Mouse (Mus musculus) thymus, adult 2 months (tissue): ENCODE measurements around the gene Asic1. TPM values are rescaled to one million over a fixed set of nuclear protein-coding genes. Genes with fewer than 3 reads are reported as not detected.

ENCODE experiments used
- DNase-seq: peaks from one replicate; pipeline ENCODE4 v3.0.0; 2021
- H3K27ac ChIP-seq: fragments of 200-500 bp; 2 replicates; pipeline ENCODE4 v1.5.1; 2012; ENCODE audit warnings: low read length, control low read depth; ENCODE audit not compliant: control insufficient read depth, insufficient read depth
- H3K27me3 ChIP-seq: fragments of 200-500 bp; 2 replicates; pipeline ENCODE4 v1.6.1; 2012; ENCODE audit warnings: mild to moderate bottlenecking, low read length, moderate library complexity, mixed read lengths; ENCODE audit not compliant: control insufficient read depth, insufficient read depth
- H3K36me3 ChIP-seq: fragments of 200-500 bp; 2 replicates; pipeline ENCODE4 v1.6.1; 2012; ENCODE audit warnings: mild to moderate bottlenecking, low read length, moderate library complexity; ENCODE audit not compliant: control insufficient read depth, insufficient read depth
- H3K4me1 ChIP-seq: fragments of 200-500 bp; replicated peaks from 2 replicates; pipeline ENCODE4 v1.6.1; 2012; ENCODE audit warnings: low read length; ENCODE audit not compliant: control insufficient read depth, insufficient read depth
- H3K4me3 ChIP-seq: fragments of 200-500 bp; 2 replicates; pipeline ENCODE4 v1.5.1; 2012; ENCODE audit warnings: mild to moderate bottlenecking, low read length, control low read depth, moderate library complexity; ENCODE audit not compliant: control insufficient read depth, insufficient read depth
- CTCF ChIP-seq: fragments of 200-500 bp; IDR thresholded peaks from 2 replicates; pipeline ENCODE4 v1.5.1; 2012; ENCODE audit warnings: mild to moderate bottlenecking, control low read depth, low read length, moderate library complexity, borderline replicate concordance; ENCODE audit not compliant: control insufficient read depth, poor library complexity, insufficient read depth; ENCODE audit errors: extremely low read depth
- POLR2A ChIP-seq: fragments of 200-500 bp; IDR thresholded peaks from 2 replicates; pipeline ENCODE4 v1.6.1; 2012; ENCODE audit warnings: mild to moderate bottlenecking, low read length, control low read depth, moderate library complexity; ENCODE audit not compliant: control insufficient read depth, poor library complexity, insufficient read depth; ENCODE audit errors: extremely low read depth
- WGBS: fragments of 180-500 bp; shearing (Covaris S2); methylation state at CpG from one replicate; pipeline ENCODE4 v1.1.7; 2018; 5-methylcytosine and 5-hydroxymethylcytosine counted together
- polyA plus RNA-seq: library from polyadenylated mRNA; depleted of rRNA; stranded (reverse); fragments of >200 nt; gene quantifications from 2 replicates; pipeline ENCODE4 v1.2.3, GENCODE M21; 2012

The Asic1 gene
- polyA plus RNA-seq, 1 experiment, result 0.13 TPM

DNA sequence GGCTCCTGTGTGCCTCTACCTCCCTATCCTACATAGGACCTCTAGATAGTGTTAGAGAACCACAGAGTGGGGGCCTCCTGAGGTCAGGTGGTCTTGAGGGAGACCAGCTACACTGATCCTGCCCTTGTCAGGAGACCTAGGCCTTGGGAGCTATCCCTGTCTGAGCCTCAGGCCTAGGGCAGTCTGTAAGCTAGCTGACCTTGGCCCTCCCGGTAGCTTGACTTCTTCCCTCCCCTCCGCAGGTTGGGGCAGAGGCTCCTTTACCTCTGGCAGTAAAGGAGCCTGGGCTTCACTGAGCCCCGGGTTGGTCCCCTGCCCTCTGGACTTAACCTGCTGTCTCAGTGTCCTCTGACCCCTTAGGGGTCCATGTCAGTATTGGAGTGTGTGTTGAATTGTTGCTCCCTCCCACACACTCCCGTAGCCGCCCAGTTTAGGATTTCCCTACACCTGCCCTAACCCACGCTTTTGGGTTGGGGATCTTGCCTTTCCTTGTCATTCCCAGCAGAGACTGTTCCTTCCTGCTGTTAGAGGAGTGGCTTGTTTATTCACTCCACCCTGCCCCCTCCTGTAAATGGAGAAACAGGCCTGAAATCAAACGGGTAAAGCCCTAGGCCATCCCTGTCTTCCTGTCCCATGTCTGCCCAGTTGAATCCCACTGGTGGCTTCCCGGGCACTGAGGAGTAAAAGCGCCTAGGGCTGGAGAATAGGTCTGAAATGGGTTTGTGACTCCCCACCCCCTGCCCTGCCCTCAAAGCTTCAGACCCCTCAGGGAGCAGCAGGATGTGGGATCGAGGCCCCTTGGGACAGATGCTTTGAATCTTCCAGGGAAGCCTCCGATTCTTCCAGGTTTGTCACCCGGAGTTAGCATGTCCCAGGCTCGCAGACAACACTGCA lies 42.7 kb downstream of the Asic1 start:
- TF ChIP-seq CTCF, result no peak
- no peak for TF ChIP-seq POLR2A
- WGBS, result 92% methylated on average over 13 of the region's 13 CpGs
- no peak for DNase-seq
- Histone ChIP-seq H3K27ac (no peak overlapping the region), H3K27me3 (no peaks in the 10 kb centered on the region), H3K4me1 (peaks cover 6% of the 10 kb centered on the region), H3K4me3 (no peak overlapping the region), H3K36me3 (peaks cover 48% of the 10 kb centered on the region)

DNA sequence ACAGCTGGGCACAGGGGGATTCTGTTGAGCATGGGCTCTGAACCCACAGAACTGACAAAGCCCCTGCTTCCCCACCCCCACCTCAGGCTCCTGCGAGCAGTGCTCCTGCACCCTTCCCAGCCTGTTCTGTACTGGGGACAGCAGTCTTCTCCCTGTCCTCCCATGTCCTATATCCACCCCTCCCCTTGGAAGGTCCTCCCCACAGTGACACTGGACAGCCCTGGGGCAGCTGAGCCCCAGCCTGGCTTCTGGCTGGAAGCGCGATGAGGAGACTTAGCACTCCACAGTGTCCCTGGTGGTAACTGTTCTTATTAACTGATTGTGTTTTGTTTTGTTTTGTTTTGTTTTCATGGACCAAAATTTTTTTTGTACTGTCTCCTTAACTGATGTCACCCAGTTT lies 43.4 kb downstream of the Asic1 start:
- H3K27ac ChIP-seq, result no peak overlapping the region
- no peak for DNase-seq
- TF ChIP-seq POLR2A (no peak), CTCF (no peak)

DNA sequence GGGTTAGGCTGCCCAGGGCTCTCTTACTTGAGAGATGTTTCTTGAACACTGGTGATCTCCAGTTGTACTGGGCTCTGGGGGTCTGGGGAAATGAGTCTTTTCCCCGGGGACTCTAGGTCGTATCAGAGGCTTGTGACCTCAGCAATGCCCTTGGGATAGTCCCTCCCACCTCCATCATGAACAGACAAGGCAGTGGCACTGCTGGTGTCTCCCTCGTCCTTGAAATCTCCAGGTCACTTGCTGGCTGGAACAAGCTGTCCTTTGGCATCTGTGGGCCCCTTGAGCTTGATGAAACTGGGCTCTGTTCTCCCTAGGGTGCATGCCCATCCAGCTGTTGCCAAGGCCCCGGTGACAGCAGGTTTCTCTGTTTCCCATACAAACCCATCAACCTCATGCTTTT lies 44.0 kb downstream of the Asic1 start:
- Histone ChIP-seq H3K4me1 (peaks cover 6% of the 10 kb centered on the region), H3K4me3 (no peak overlapping the region), H3K27me3 (no peaks in the 10 kb centered on the region), H3K27ac (no peak overlapping the region), H3K36me3 (peaks cover 35% of the 10 kb centered on the region)
- DNase-seq, result no peak
- TF ChIP-seq POLR2A, result no peak
- TF ChIP-seq CTCF, result no peak
- WGBS, result 86% methylated on average over 4 of the region's 4 CpGs

More for the DNA sequence above, 43.4 kb downstream of the Asic1 start:
- H3K27me3 ChIP-seq, result no peaks in the 10 kb centered on the region
- no peak overlapping the region for H3K4me3 ChIP-seq
- peaks cover 6% of the 10 kb centered on the region for H3K4me1 ChIP-seq
- 98% methylated on average over 3 of the region's 3 CpGs for WGBS
- peaks cover 41% of the 10 kb centered on the region for H3K36me3 ChIP-seq

DNA sequence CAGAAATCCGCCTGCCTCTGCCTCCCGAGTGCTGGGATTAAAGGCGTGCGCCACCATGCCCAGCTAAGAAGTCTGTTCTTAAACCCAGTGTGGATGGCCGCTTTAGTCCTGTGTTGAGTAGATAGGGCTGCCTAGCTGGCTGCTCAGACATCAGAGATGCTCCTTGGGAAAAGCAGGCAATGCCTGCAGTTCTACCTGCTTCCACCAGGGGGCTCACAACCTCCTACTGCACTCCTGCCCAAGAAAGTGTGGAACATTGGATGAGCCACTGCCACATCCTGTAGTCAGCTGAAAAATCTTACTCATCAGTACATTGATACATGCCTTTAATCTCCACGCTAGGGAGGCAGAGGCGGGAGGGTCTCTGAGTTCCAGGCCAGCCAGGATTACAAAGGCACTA lies 44.7 kb downstream of the Asic1 start:
- 70% methylated on average over 7 of the region's 7 CpGs for WGBS
- peak; percentile 72 for DNase-seq

DNA sequence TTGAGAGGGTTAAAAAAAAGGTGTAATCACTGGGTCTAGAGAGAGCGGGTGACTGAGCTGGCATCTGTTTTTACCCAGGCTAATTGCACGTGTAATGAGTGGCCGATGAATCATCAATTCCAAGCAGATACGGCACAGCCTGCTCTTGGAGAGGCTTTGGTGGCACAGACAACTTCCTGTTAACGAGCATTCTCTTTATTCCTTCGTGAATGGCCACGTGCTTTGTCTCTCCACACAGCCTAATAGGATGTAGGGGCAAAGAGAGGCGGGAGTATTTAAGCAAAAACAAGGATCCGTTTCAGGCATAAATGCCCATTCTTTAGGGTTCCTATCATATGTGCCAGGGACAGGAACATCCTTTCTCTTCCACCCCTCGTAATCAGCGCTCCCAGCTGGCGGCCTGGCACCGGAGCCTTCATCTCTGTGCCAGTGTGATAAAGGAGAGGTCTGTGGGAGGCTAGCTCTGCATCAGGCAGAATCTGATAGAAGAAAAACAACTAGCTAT lies 45.2 kb downstream of the Asic1 start:
- no peaks in the 10 kb centered on the region for H3K27me3 ChIP-seq
- no peak for TF ChIP-seq POLR2A
- no peak for TF ChIP-seq CTCF
- H3K4me3 ChIP-seq, result no peak overlapping the region
- H3K4me1 ChIP-seq, result peaks cover 6% of the 10 kb centered on the region
- DNase-seq, result no peak
- 93% methylated on average over 13 of the region's 13 CpGs for WGBS
- no peak overlapping the region for H3K27ac ChIP-seq
- H3K36me3 ChIP-seq, result peaks cover 24% of the 10 kb centered on the region

More for the DNA sequence above, 44.7 kb downstream of the Asic1 start:
- no peak for TF ChIP-seq POLR2A
- TF ChIP-seq CTCF, result peak; percentile 78; the same call in 1 of the 2 replicates
- Histone ChIP-seq H3K4me3 (no peak overlapping the region), H3K36me3 (peaks cover 29% of the 10 kb centered on the region), H3K27ac (no peak overlapping the region), H3K4me1 (peaks cover 6% of the 10 kb centered on the region), H3K27me3 (no peaks in the 10 kb centered on the region)

DNA sequence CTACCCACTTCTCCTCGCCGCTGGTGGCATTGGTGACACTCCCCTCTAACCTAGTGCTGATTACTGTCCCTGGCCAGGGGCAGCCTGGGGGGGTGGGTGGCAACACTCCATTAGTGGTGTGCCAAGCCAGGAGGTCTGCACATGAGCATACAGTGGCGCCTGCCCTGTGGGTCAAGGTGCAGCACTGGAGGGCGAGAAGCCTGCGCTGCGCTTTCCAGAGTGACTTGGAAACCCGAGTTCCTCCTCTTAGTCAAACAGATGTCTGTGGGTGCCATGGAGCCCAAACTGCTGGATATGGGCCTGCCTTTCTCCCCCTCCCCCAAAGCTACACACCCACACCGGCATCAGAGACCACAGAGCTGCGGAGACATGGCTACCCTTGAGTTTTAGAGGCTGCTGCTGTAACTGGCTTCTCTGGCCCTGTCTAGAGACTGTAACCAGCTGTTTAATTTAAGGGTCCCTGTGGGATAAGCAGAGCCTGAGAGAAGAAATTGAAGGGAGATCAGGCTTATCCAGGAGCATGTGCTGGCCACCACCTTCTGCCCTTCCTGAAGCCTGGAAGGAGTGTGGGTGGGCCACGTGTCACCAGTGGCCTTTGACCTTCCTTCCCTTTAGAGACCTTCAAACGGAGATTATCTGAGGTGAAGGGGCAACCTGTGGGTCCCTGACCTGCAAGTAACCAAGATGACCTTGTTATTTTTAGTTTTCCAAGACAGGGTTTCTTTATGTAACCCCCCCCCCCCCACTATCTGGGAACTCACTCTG lies 46.0 kb downstream of the Asic1 start:
- peaks cover 6% of the 10 kb centered on the region for H3K4me1 ChIP-seq
- no peaks in the 10 kb centered on the region for H3K27me3 ChIP-seq
- 91% methylated on average over 11 of the region's 11 CpGs for WGBS
- H3K27ac ChIP-seq, result no peak overlapping the region
- no peak overlapping the region for H3K4me3 ChIP-seq
- H3K36me3 ChIP-seq, result peaks cover 17% of the 10 kb centered on the region
- TF ChIP-seq CTCF, result no peak
- TF ChIP-seq POLR2A, result no peak
- no peak for DNase-seq
